Mouse (Mus musculus) heart, postnatal 36 days (tissue): ENCODE data around the gene Pdzrn4. TPM values are rescaled to one million over a fixed set of nuclear protein-coding genes. Genes with fewer than 3 reads are reported as not detected.

Source experiments
- DNase-seq, 2 experiments: peaks; one replicate each; pipeline ENCODE4 v3.0.0; 2021 to 2022
- intact Hi-C: fragments of 180-260 bp; cut with DNase I; formaldehyde crosslinking; loops from one replicate; pipeline ENCODE4 v1.15.1; 2025
- total RNA-seq, 2 experiments: library from RNA; stranded (reverse); gene quantifications; 2 replicates each; pipeline ENCODE4 v1.2.3; 2021

Pdzrn4 gene
- total RNA-seq, 2 experiments from 2014 or later: 2.0 to 2.6 TPM

GRCm38 (mm10) chr15:92495465-92496174, 98.9 kb downstream of the Pdzrn4 start:
- intact Hi-C loops: no loop called here

GRCm38 (mm10) chr15:92500276-92500838, 103.7 kb downstream of the Pdzrn4 start:
- intact Hi-C loops: no loop called here
- no peak for DNase-seq

More at GRCm38 (mm10) chr15:92495465-92496174, 98.9 kb downstream of the Pdzrn4 start:
- no peak for DNase-seq

GRCm38 (mm10) chr15:92502797-92503196, 106.1 kb downstream of the Pdzrn4 start:
- no peak for DNase-seq
- intact Hi-C loops: no loop called here

GRCm38 (mm10) chr15:92509372-92509771, 112.7 kb downstream of the Pdzrn4 start:
- DNase-seq: peak; percentile 12 to 16
- intact Hi-C loops: no loop called here

- intact Hi-C loops: no loop called here
These were observed 119.0 kb downstream of the Pdzrn4 start for GRCm38 (mm10) chr15:92515651-92516050.

GRCm38 (mm10) chr15:92520677-92521225, 124.1 kb downstream of the Pdzrn4 start:
- intact Hi-C loops: no loop called here
- no peak for DNase-seq

More at GRCm38 (mm10) chr15:92515651-92516050, 119.0 kb downstream of the Pdzrn4 start:
- DNase-seq: no peak

GRCm38 (mm10) chr15:92521686-92522085, 125.0 kb downstream of the Pdzrn4 start:
- DNase-seq: no peak
- intact Hi-C loops: no loop called here

- intact Hi-C loops: no loop called here
- DNase-seq: no peak
These were observed 128.2 kb downstream of the Pdzrn4 start for GRCm38 (mm10) chr15:92524917-92525316.

GRCm38 (mm10) chr15:92525416-92525815, 128.7 kb downstream of the Pdzrn4 start:
- intact Hi-C loops: no loop called here
- DNase-seq: no peak

GRCm38 (mm10) chr15:92526731-92527130, 130.1 kb downstream of the Pdzrn4 start:
- intact Hi-C loops: loop anchor here (1.0 kb wide), 1 partner anchor 690 kb away; no protein-coding TSS in a partner anchor
- peak; percentile 3 to 16 for DNase-seq

GRCm38 (mm10) chr15:92543252-92543651, 146.6 kb downstream of the Pdzrn4 start:
- DNase-seq: no peak
- intact Hi-C loops: no loop called here

GRCm38 (mm10) chr15:92547294-92547911, 150.7 kb downstream of the Pdzrn4 start:
- intact Hi-C loops: no loop called here
- DNase-seq: no peak

GRCm38 (mm10) chr15:92555012-92555574, 158.4 kb downstream of the Pdzrn4 start:
- intact Hi-C loops: no loop called here
- DNase-seq: no peak

GRCm38 (mm10) chr15:92555716-92556115, 159.0 kb downstream of the Pdzrn4 start:
- intact Hi-C loops: no loop called here
- no peak for DNase-seq

- no peak for DNase-seq
- intact Hi-C loops: no loop called here
These were observed 161.9 kb downstream of the Pdzrn4 start for GRCm38 (mm10) chr15:92558592-92558991.

GRCm38 (mm10) chr15:92562149-92562548, 165.5 kb downstream of the Pdzrn4 start:
- no peak for DNase-seq
- intact Hi-C loops: no loop called here

- no peak for DNase-seq
- intact Hi-C loops: no loop called here
These were observed 166.9 kb downstream of the Pdzrn4 start for GRCm38 (mm10) chr15:92563576-92563975.

GRCm38 (mm10) chr15:92570526-92571243, 174.0 kb downstream of the Pdzrn4 start:
- no peak for DNase-seq
- intact Hi-C loops: no loop called here

- DNase-seq: no peak
- intact Hi-C loops: no loop called here
These were observed 174.5 kb downstream of the Pdzrn4 start for GRCm38 (mm10) chr15:92571244-92571539.

GRCm38 (mm10) chr15:92577476-92577875, 180.8 kb downstream of the Pdzrn4 start:
- intact Hi-C loops: no loop called here
- DNase-seq: no peak

GRCm38 (mm10) chr15:92580217-92580616, 183.5 kb downstream of the Pdzrn4 start:
- intact Hi-C loops: no loop called here
- no peak for DNase-seq
